Mouse (Mus musculus) heart, adult 2 months (tissue): ENCODE results near the gene Avil. TPM values are rescaled to one million over a fixed set of nuclear protein-coding genes. Genes with fewer than 3 reads are reported as not detected.

Experiments
- DNase-seq, 2 experiments: peaks; one replicate each; pipeline ENCODE4 v3.0.0; 2021
- H3K27ac ChIP-seq: fragments of 200-600 bp; 2 replicates; pipeline ENCODE4 v1.8.1; 2022
- H3K27me3 ChIP-seq: fragments of 200-500 bp; 2 replicates; pipeline ENCODE4 v1.6.1; 2012; ENCODE audit warnings: mild to moderate bottlenecking, low read length, inconsistent platforms, mixed read lengths; ENCODE audit not compliant: control insufficient read depth, insufficient read depth
- H3K36me3 ChIP-seq: fragments of 200-500 bp; 2 replicates; pipeline ENCODE4 v1.6.1; 2012; ENCODE audit warnings: low read length, inconsistent platforms; ENCODE audit not compliant: control insufficient read depth, insufficient read depth
- H3K4me1 ChIP-seq: fragments of 200-500 bp; 2 replicates; pipeline ENCODE4 v1.6.1; 2011; ENCODE audit warnings: low read length; ENCODE audit not compliant: control insufficient read depth, insufficient read depth
- H3K4me3 ChIP-seq: fragments of 200-600 bp; 2 replicates; pipeline ENCODE4 v1.8.1; 2022
- H3K79me2 ChIP-seq: fragments of 200-500 bp; replicated peaks from 2 replicates; pipeline ENCODE4 v1.6.1; 2012; ENCODE audit warnings: mild to moderate bottlenecking, inconsistent platforms, low read length, moderate library complexity, mixed read lengths; ENCODE audit not compliant: control insufficient read depth, insufficient read depth
- H3K9ac ChIP-seq: fragments of 200-500 bp; 2 replicates; pipeline ENCODE4 v1.6.1; 2012; ENCODE audit warnings: low read depth, mild to moderate bottlenecking, control low read depth, inconsistent platforms, low read length, mixed read lengths
- CTCF ChIP-seq: fragments of 200-600 bp; IDR thresholded peaks from 2 replicates; pipeline ENCODE4 v1.8.1; 2022; ENCODE audit warnings: antibody characterized with exemption, mild to moderate bottlenecking, moderate library complexity
- EP300 ChIP-seq: fragments of 200-500 bp; IDR thresholded peaks from 2 replicates; pipeline ENCODE4 v1.6.1; 2011; ENCODE audit warnings: low read depth, low read length, control low read depth; ENCODE audit not compliant: insufficient read depth
- POLR2A ChIP-seq: fragments of 200-500 bp; IDR thresholded peaks from 2 replicates; pipeline ENCODE4 v1.6.1; 2011; ENCODE audit warnings: mild to moderate bottlenecking, low read depth, low read length, control low read depth; ENCODE audit not compliant: insufficient read depth
- WGBS: fragments of 180-500 bp; shearing (Covaris S2); methylation state at CpG from one replicate; pipeline ENCODE4 v1.1.7; 2018; 5-methylcytosine and 5-hydroxymethylcytosine counted together
- intact Hi-C: fragments of 180-260 bp; cut with DNase I; formaldehyde crosslinking; loops from one replicate; pipeline ENCODE4 v1.15.1; 2025
- polyA plus RNA-seq: library from polyadenylated mRNA; depleted of rRNA; stranded (reverse); fragments of >200 nt; gene quantifications from 2 replicates; pipeline ENCODE4 v1.2.3, GENCODE M21; 2012
- total RNA-seq, 2 experiments: library from RNA; stranded (reverse); gene quantifications; 2 replicates each; pipeline ENCODE4 v1.2.3; 2021

Gene Avil
- total and polyA plus RNA-seq, 3 experiments: 0.29 to 0.48 (median 0.34) TPM

- Histone ChIP-seq H3K27ac (peak overlapping the region; percentile 67), H3K4me1 (peaks cover 49% of the 10 kb centered on the region), H3K79me2 (peaks cover 18% of the 10 kb centered on the region), H3K36me3 (peaks cover 19% of the 10 kb centered on the region), H3K9ac (peak overlapping the region; percentile 31), H3K4me3 (peak overlapping the region; percentile 6; the same call in 1 of the 2 replicates), H3K27me3 (no peaks in the 10 kb centered on the region)
- TF ChIP-seq EP300 (peak; percentile 99), POLR2A (no peak), CTCF (peak; percentile 95)
- peak; percentile 85 to 89 for DNase-seq
- 11% methylated on average over 7 of the region's 7 CpGs for WGBS
- intact Hi-C loops: loop anchor here (1.0 to 2.0 kb wide), 2 partner anchors 40 to 71 kb away; partner anchors contain the start of gene Tsfm
Measured at GRCm38 (mm10) chr10:126990313-126991056, 10.0 kb upstream of the Avil start.

GRCm38 (mm10) chr10:126991676-126992075 is 8.8 kb upstream of the Avil start:
- H3K79me2 ChIP-seq: peaks cover 14% of the 10 kb centered on the region

GRCm38 (mm10) chr10:126993621-126994020 is 6.9 kb upstream of the Avil start:
- intact Hi-C loops: no loop called here
- Histone ChIP-seq H3K9ac (no peak overlapping the region), H3K36me3 (peaks cover 16% of the 10 kb centered on the region), H3K4me3 (no peak overlapping the region), H3K79me2 (peaks cover 11% of the 10 kb centered on the region), H3K27ac (no peak overlapping the region), H3K4me1 (peaks cover 26% of the 10 kb centered on the region), H3K27me3 (no peaks in the 10 kb centered on the region)
- 49% methylated on average over 3 of the region's 3 CpGs for WGBS
- DNase-seq: no peak
- TF ChIP-seq EP300 (no peak), POLR2A (no peak), CTCF (no peak)

More at GRCm38 (mm10) chr10:126991676-126992075, 8.8 kb upstream of the Avil start:
- DNase-seq: no peak
- Histone ChIP-seq H3K27ac (no peak overlapping the region), H3K4me3 (no peak overlapping the region), H3K36me3 (peaks cover 19% of the 10 kb centered on the region), H3K4me1 (peaks cover 40% of the 10 kb centered on the region), H3K27me3 (no peaks in the 10 kb centered on the region), H3K9ac (no peak overlapping the region)
- no peak for TF ChIP-seq EP300
- no peak for TF ChIP-seq POLR2A
- TF ChIP-seq CTCF: no peak
- intact Hi-C loops: loop anchor here (2.0 kb wide), 1 partner anchor 39 kb away; the partner anchor contains the start of gene Tsfm
- whole genome bisulfite sequencing: 23% methylated on average over 3 of the region's 3 CpGs

- 0 out of 2 replicates have a peak, but pooled peaks cover 3% of the 10 kb centered on the region for H3K36me3 ChIP-seq
- H3K4me1 ChIP-seq: peaks cover 2% of the 10 kb centered on the region; the same call in 1 of the 2 replicates
- no peak for TF ChIP-seq EP300
- 0 out of 2 replicates have a peak, but pooled peaks have one; percentile 2 for TF ChIP-seq CTCF
- TF ChIP-seq POLR2A: no peak
- H3K27ac ChIP-seq: no peak overlapping the region
- WGBS: 44% methylated on average over 13 of the region's 13 CpGs
- DNase-seq: no peak
- no peaks in the 10 kb centered on the region for H3K27me3 ChIP-seq
- no peaks in the 10 kb centered on the region; the same call in 1 of the 2 replicates for H3K79me2 ChIP-seq
- intact Hi-C loops: no loop called here
- no peak overlapping the region for H3K9ac ChIP-seq
- no peak overlapping the region for H3K4me3 ChIP-seq
Measured at GRCm38 (mm10) chr10:126997340-126998113, 3.0 kb upstream of the Avil start.

- WGBS: 62% methylated on average over 9 of the region's 9 CpGs
- no peaks in the 10 kb centered on the region for H3K79me2 ChIP-seq
- no peaks in the 10 kb centered on the region for H3K36me3 ChIP-seq
- no peak overlapping the region for H3K27ac ChIP-seq
- H3K9ac ChIP-seq: no peak overlapping the region
- H3K27me3 ChIP-seq: no peaks in the 10 kb centered on the region
- intact Hi-C loops: no loop called here
- no peak overlapping the region for H3K4me3 ChIP-seq
- no peak for DNase-seq
- no peaks in the 10 kb centered on the region for H3K4me1 ChIP-seq
- TF ChIP-seq CTCF: no peak
- TF ChIP-seq EP300: no peak
- no peak for TF ChIP-seq POLR2A
Measured at GRCm38 (mm10) chr10:127001297-127001696, 788 bp downstream of the Avil start.

- WGBS: 75% methylated on average over 1 of the region's 1 CpGs
- DNase-seq: no peak
- Histone ChIP-seq H3K79me2 (no peaks in the 10 kb centered on the region), H3K4me3 (no peak overlapping the region), H3K4me1 (no peaks in the 10 kb centered on the region), H3K27me3 (no peaks in the 10 kb centered on the region), H3K27ac (no peak overlapping the region), H3K9ac (no peak overlapping the region), H3K36me3 (no peaks in the 10 kb centered on the region)
- intact Hi-C loops: no loop called here
- TF ChIP-seq EP300: no peak
- no peak for TF ChIP-seq POLR2A
- no peak for TF ChIP-seq CTCF
Measured at GRCm38 (mm10) chr10:127002056-127002455, 1.5 kb downstream of the Avil start.
